Mouse (Mus musculus): Measurements from ENCODE around the gene Ube2o. TPM values are rescaled to one million over a fixed set of nuclear protein-coding genes. Genes with fewer than 3 reads are reported as not detected.
A peak's percentile ranks its signal among the peaks of the same experiment; 100 is the strongest.

Gene Ube2o
- polyA plus RNA-seq, 1 experiment from 2014 or later: 17.1 TPM

DNA sequence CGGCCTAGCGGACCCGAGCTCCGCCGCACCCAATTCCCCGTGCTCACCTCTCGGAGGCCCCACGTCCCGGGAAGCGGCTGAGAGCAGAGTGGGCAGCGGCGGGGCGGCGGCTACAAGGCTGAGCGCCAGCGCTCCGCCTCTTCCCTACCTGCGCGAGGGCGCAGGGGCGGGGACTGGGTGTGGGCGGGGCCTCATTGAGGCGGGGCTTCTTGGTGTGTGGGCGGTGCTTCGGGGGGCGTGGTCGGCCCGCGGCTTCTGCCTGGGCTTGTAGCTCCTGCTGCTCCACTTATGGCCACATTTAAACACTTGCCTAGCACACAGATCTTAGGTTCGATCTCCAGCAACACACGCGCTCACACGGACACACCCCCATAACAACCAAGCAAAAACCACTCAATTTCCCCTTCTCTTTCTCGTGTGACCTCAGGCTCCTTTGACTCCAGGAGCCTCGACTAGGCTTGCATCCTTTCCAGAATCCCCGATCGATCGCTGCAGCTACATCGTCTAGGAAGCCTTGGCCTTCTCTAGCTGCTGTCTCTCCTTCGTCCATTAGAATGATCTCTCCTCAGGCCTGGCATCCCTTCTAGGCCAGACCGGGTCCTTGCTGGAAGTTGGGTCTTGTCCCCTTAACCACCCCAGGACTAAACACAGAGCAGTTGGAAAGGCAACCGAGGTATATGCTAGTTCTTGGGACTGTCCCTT lies 43.0 kb upstream of the Ube2o start:
- no peaks in the 10 kb centered on the region for H3K27me3 ChIP-seq (ENCODE audit: control insufficient read depth, insufficient read depth, low read length)
- H3K9ac ChIP-seq (ENCODE audit: low read depth, low read length): peak overlapping the region; percentile 66
- 13% methylated on average over 42 of the region's 42 CpGs for WGBS (ENCODE audit: insufficient replicate concordance)
- no peaks in the 10 kb centered on the region for H3K36me3 ChIP-seq (ENCODE audit: control insufficient read depth, insufficient read depth, low read length)
- H3K4me3 ChIP-seq (ENCODE audit: low read depth, low read length): peak overlapping the region; percentile 72
- H3K9me3 ChIP-seq (replicated peaks; ENCODE audit: control insufficient read depth, low read length): no peaks in the 10 kb centered on the region
- peaks cover 65% of the 10 kb centered on the region for H3K4me1 ChIP-seq (ENCODE audit: control insufficient read depth, insufficient read depth, low read length)
- peak overlapping the region; percentile 90 for H3K4me2 ChIP-seq
- peak overlapping the region; percentile 59 for H3K27ac ChIP-seq (ENCODE audit: low read depth, low read length)
- peak; percentile 76 for ATAC-seq (replicated peaks; ENCODE audit: insufficient number of reproducible peaks, low FRiP score, low TSS enrichment)

DNA sequence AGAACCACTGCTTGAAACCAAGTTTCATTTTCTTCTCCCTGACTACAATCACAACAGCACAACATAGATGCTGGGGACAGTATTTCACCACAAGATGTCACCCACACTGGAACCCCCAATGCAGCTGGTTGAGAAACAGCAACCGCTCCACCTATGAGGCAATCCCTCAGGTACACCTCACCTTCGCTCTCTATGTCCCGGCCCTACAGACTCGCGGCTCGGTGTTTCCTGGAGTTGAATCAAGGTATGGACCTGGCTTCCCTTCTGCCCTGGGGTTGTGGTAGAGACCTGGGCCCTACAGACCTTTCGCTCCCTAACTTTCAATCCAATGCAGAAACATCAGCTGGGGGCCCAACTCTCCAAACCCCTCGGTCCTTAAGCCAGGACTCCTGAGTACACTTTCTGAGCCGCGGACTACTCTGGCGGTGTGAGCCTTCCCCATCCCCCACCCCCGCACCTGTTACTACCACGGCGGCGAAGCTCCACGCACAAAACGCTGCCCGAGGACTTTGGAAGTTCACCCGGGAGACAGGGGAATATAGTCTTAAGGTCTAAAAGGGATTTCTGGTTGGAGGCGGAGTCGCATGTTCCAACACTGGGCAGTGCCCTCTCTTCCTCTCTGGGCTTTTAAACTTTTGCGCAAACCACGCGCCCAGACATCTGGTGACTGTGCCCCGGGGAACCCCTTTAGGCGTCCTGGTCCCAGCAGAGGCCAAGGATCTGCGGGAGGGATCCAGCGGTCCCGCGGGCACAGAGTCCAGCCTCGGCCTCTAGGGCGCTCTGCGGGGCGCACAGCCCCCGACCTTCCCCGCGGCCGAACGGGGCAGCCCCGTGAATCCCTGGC lies 42.3 kb upstream of the Ube2o start:
- Histone ChIP-seq H3K9ac (ENCODE audit: low read depth, low read length) (peak overlapping the region; percentile 66), H3K36me3 (ENCODE audit: control insufficient read depth, insufficient read depth, low read length) (no peaks in the 10 kb centered on the region), H3K4me3 (ENCODE audit: low read depth, low read length) (peak overlapping the region; percentile 72), H3K9me3 (replicated peaks; ENCODE audit: control insufficient read depth, low read length) (no peaks in the 10 kb centered on the region), H3K27me3 (ENCODE audit: control insufficient read depth, insufficient read depth, low read length) (no peaks in the 10 kb centered on the region), H3K4me2 (peak overlapping the region; percentile 90), H3K27ac (ENCODE audit: low read depth, low read length) (peak overlapping the region; percentile 10; the same call in 1 of the 2 replicates), H3K4me1 (ENCODE audit: control insufficient read depth, insufficient read depth, low read length) (peaks cover 63% of the 10 kb centered on the region)
- no peak for ATAC-seq (replicated peaks; ENCODE audit: insufficient number of reproducible peaks, low FRiP score, low TSS enrichment)
- WGBS (ENCODE audit: insufficient replicate concordance): 5% methylated on average over 40 of the region's 40 CpGs

GRCm38 (mm10) chr11:116621258-116621704 lies 40.0 kb upstream of the Ube2o start:
- Histone ChIP-seq H3K9me3 (replicated peaks; ENCODE audit: control insufficient read depth, low read length) (no peaks in the 10 kb centered on the region), H3K4me1 (ENCODE audit: control insufficient read depth, insufficient read depth, low read length) (peaks cover 63% of the 10 kb centered on the region), H3K27me3 (ENCODE audit: control insufficient read depth, insufficient read depth, low read length) (no peaks in the 10 kb centered on the region), H3K9ac (ENCODE audit: low read depth, low read length) (peak overlapping the region; percentile 29; the same call in 1 of the 2 replicates), H3K4me2 (peak overlapping the region; percentile 90), H3K36me3 (ENCODE audit: control insufficient read depth, insufficient read depth, low read length) (no peaks in the 10 kb centered on the region), H3K4me3 (ENCODE audit: low read depth, low read length) (no peak overlapping the region), H3K27ac (ENCODE audit: low read depth, low read length) (peak overlapping the region; percentile 25; the same call in 1 of the 2 replicates)
- WGBS (ENCODE audit: insufficient replicate concordance): 36% methylated on average over 6 of the region's 6 CpGs
- ATAC-seq (replicated peaks; ENCODE audit: insufficient number of reproducible peaks, low FRiP score, low TSS enrichment): no peak

- Histone ChIP-seq H3K36me3 (ENCODE audit: control insufficient read depth, insufficient read depth, low read length) (no peaks in the 10 kb centered on the region), H3K27me3 (ENCODE audit: control insufficient read depth, insufficient read depth, low read length) (no peaks in the 10 kb centered on the region), H3K9ac (ENCODE audit: low read depth, low read length) (peak overlapping the region; percentile 17; the same call in 1 of the 2 replicates), H3K9me3 (replicated peaks; ENCODE audit: control insufficient read depth, low read length) (no peaks in the 10 kb centered on the region), H3K27ac (ENCODE audit: low read depth, low read length) (peak overlapping the region; percentile 55), H3K4me2 (peak overlapping the region; percentile 50), H3K4me3 (ENCODE audit: low read depth, low read length) (0 out of 2 replicates have a peak overlapping the region, but pooled peaks have one; percentile 6), H3K4me1 (ENCODE audit: control insufficient read depth, insufficient read depth, low read length) (peaks cover 68% of the 10 kb centered on the region)
- no peak for ATAC-seq (replicated peaks; ENCODE audit: insufficient number of reproducible peaks, low FRiP score, low TSS enrichment)
- 65% methylated on average over 10 of the region's 10 CpGs for WGBS (ENCODE audit: insufficient replicate concordance)
These were observed 39.5 kb upstream of the Ube2o start for GRCm38 (mm10) chr11:116620559-116621253.

GRCm38 (mm10) chr11:116620073-116620472 lies 38.8 kb upstream of the Ube2o start:
- H3K4me2 ChIP-seq: peak overlapping the region; percentile 50
- no peak overlapping the region; the same call in 1 of the 2 replicates for H3K9ac ChIP-seq (ENCODE audit: low read depth, low read length)
- H3K36me3 ChIP-seq (ENCODE audit: control insufficient read depth, insufficient read depth, low read length): no peaks in the 10 kb centered on the region
- 23% methylated on average over 9 of the region's 9 CpGs for WGBS (ENCODE audit: insufficient replicate concordance)
- H3K9me3 ChIP-seq (replicated peaks; ENCODE audit: control insufficient read depth, low read length): no peaks in the 10 kb centered on the region
- no peak for ATAC-seq (replicated peaks; ENCODE audit: insufficient number of reproducible peaks, low FRiP score, low TSS enrichment)
- peak overlapping the region; percentile 55 for H3K27ac ChIP-seq (ENCODE audit: low read depth, low read length)
- no peaks in the 10 kb centered on the region for H3K27me3 ChIP-seq (ENCODE audit: control insufficient read depth, insufficient read depth, low read length)
- H3K4me3 ChIP-seq (ENCODE audit: low read depth, low read length): 0 out of 2 replicates have a peak overlapping the region, but pooled peaks have one; percentile 6
- peaks cover 68% of the 10 kb centered on the region for H3K4me1 ChIP-seq (ENCODE audit: control insufficient read depth, insufficient read depth, low read length)

DNA sequence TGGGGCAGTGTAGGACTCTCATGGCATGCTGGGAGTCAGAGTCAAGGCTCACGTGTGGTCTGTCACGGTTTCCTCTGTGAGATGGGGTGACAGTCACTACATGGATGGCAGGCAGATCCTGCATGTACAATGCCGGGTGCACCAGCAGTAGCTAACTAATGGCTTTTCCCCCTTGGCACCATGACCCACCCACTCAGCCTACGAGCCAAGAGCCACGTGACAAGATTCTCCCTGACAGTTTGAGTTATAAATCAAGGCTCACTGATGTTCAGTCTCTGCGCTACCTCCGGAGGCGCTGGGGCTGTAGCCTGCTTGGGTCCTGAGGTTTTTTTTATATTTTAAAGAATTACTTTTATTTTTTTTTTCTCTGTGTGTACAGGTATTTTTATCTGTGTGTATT lies 38.3 kb upstream of the Ube2o start:
- 77% methylated on average over 8 of the region's 8 CpGs for WGBS (ENCODE audit: insufficient replicate concordance)
- Histone ChIP-seq H3K4me1 (ENCODE audit: control insufficient read depth, insufficient read depth, low read length) (peaks cover 68% of the 10 kb centered on the region), H3K4me2 (peak overlapping the region; percentile 50)

GRCm38 (mm10) chr11:116619156-116619555 lies 37.9 kb upstream of the Ube2o start:
- Histone ChIP-seq H3K4me2 (peak overlapping the region; percentile 11; the same call in 1 of the 2 replicates), H3K36me3 (ENCODE audit: control insufficient read depth, insufficient read depth, low read length) (no peaks in the 10 kb centered on the region), H3K9ac (ENCODE audit: low read depth, low read length) (no peak overlapping the region), H3K27me3 (ENCODE audit: control insufficient read depth, insufficient read depth, low read length) (no peaks in the 10 kb centered on the region), H3K27ac (ENCODE audit: low read depth, low read length) (no peak overlapping the region), H3K4me1 (ENCODE audit: control insufficient read depth, insufficient read depth, low read length) (peaks cover 69% of the 10 kb centered on the region), H3K9me3 (replicated peaks; ENCODE audit: control insufficient read depth, low read length) (no peaks in the 10 kb centered on the region), H3K4me3 (ENCODE audit: low read depth, low read length) (no peak overlapping the region)
- WGBS (ENCODE audit: insufficient replicate concordance): 92% methylated on average over 7 of the region's 7 CpGs
- no peak for ATAC-seq (replicated peaks; ENCODE audit: insufficient number of reproducible peaks, low FRiP score, low TSS enrichment)

More for the DNA sequence above, 38.3 kb upstream of the Ube2o start:
- no peaks in the 10 kb centered on the region for H3K27me3 ChIP-seq (ENCODE audit: control insufficient read depth, insufficient read depth, low read length)
- no peak overlapping the region for H3K27ac ChIP-seq (ENCODE audit: low read depth, low read length)
- no peaks in the 10 kb centered on the region for H3K36me3 ChIP-seq (ENCODE audit: control insufficient read depth, insufficient read depth, low read length)
- no peak for ATAC-seq (replicated peaks; ENCODE audit: insufficient number of reproducible peaks, low FRiP score, low TSS enrichment)
- no peak overlapping the region for H3K4me3 ChIP-seq (ENCODE audit: low read depth, low read length)
- no peak overlapping the region for H3K9ac ChIP-seq (ENCODE audit: low read depth, low read length)
- no peaks in the 10 kb centered on the region for H3K9me3 ChIP-seq (replicated peaks; ENCODE audit: control insufficient read depth, low read length)

DNA sequence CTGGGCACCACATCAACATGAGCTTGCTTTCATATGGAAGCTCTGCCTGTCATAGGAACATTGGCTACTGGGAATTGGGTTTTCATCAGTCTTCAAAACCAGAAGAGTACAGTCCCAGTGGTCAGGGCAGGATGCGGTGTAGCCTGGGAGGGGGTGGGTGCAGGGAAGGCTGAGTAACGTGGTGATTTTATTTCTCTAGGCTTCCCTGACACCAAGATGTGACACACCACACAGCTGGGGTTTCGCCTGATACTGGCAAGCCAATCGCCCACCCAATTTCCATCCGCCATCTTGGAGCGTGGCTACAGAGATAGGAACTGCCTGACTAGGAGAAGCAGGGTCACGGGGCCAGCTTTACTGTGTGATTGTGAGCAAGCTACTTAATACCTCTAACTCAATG lies 37.4 kb upstream of the Ube2o start:
- 83% methylated on average over 7 of the region's 7 CpGs for WGBS (ENCODE audit: insufficient replicate concordance)
- H3K9ac ChIP-seq (ENCODE audit: low read depth, low read length): no peak overlapping the region
- no peaks in the 10 kb centered on the region for H3K9me3 ChIP-seq (replicated peaks; ENCODE audit: control insufficient read depth, low read length)
- ATAC-seq (replicated peaks; ENCODE audit: insufficient number of reproducible peaks, low FRiP score, low TSS enrichment): no peak
- no peaks in the 10 kb centered on the region for H3K36me3 ChIP-seq (ENCODE audit: control insufficient read depth, insufficient read depth, low read length)
- no peak overlapping the region for H3K27ac ChIP-seq (ENCODE audit: low read depth, low read length)
- no peak overlapping the region for H3K4me2 ChIP-seq
- H3K4me1 ChIP-seq (ENCODE audit: control insufficient read depth, insufficient read depth, low read length): peaks cover 70% of the 10 kb centered on the region
- H3K4me3 ChIP-seq (ENCODE audit: low read depth, low read length): no peak overlapping the region
- no peaks in the 10 kb centered on the region for H3K27me3 ChIP-seq (ENCODE audit: control insufficient read depth, insufficient read depth, low read length)
